Mouse (Mus musculus): ENCODE results near the gene Hmgb2.

Hmgb2 gene

DNA sequence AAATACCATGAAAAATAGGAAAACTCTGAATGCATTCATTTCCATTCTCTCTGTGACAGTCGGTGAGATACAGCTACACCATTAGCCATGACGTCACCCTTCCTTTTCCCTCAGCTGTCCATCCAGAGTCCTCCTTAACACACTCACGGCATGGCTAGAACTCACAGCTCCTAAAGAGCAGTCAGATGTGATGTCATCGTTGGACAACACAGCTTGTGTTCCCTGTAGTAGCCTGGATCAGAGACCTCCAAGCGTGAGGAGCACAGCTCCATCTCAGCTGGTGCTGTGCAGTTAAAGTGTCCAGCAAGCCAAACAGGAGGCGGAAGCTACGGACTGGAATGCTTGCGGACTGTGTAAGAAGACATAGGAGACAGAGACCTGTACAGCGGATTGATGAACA, 49.2 kb downstream of the Hmgb2 start:
- DNase-seq (ENCODE audit: low spot score): no peak

DNA sequence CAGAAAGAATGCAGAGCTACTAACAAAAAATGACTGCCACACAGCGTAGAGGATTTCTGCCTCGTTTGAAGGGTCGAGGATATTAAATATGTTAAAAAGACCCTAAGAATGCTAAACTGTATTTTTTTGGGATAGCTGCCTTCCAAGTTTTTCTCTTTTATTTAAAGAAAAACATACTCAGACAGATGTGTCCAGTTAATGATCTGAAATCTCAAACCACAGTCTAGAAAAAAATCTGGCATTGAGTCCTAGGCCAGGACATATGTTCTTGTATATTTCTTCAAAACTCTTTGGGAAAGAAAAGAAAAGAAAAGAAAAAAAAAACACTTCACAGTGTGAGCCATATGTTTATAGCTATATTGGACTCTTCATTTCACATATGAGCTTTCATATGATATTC, 51.0 kb downstream of the Hmgb2 start:
- DNase-seq (ENCODE audit: low spot score): no peak

DNA sequence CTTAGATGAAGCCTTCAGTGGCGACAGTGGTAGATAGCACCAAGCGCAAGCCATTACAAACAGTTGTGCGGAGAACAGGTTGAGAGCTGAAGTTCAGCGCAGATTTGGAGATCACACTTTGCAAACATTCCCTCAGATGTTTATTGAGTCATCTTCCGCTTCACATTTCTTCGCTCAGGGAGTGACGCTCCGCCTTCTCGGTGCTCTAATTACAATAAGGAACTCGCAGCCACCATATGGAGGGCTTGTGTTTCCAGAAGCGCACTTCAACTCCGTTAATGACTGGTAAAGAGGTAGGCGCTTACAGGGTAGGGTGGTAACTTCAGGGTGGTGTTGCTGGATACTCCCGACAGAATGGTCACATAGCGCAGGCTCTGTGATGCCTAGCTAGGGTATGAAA, 52.0 kb downstream of the Hmgb2 start:
- DNase-seq (ENCODE audit: low spot score): no peak

DNA sequence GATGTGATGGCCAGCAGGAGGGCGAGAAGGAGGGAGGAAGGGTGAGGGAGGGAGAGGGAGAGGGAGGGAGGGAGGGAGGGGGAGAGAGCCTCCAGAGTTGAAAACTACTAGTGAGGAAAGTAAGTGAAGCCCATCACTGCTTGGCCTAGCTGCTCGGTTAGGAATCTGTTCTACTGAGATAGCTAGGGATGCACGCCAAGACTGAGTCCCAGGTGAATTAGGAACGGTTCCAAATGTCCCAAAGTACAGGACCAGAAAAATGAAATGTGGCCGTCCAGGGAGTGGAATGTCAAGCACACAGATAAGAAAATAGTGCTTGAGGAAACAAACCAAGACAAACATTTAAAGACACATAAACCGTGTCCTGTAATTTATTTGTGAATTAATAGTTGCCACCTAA, 53.3 kb downstream of the Hmgb2 start:
- no peak for DNase-seq (ENCODE audit: low spot score)
